Mouse (Mus musculus): Measurements from ENCODE around the gene Gm28038. TPM values are rescaled to one million over a fixed set of nuclear protein-coding genes. Genes with fewer than 3 reads are reported as not detected.

Gm28038 gene
- polyA plus RNA-seq, 1 experiment from 2014 or later = not detected

DNA sequence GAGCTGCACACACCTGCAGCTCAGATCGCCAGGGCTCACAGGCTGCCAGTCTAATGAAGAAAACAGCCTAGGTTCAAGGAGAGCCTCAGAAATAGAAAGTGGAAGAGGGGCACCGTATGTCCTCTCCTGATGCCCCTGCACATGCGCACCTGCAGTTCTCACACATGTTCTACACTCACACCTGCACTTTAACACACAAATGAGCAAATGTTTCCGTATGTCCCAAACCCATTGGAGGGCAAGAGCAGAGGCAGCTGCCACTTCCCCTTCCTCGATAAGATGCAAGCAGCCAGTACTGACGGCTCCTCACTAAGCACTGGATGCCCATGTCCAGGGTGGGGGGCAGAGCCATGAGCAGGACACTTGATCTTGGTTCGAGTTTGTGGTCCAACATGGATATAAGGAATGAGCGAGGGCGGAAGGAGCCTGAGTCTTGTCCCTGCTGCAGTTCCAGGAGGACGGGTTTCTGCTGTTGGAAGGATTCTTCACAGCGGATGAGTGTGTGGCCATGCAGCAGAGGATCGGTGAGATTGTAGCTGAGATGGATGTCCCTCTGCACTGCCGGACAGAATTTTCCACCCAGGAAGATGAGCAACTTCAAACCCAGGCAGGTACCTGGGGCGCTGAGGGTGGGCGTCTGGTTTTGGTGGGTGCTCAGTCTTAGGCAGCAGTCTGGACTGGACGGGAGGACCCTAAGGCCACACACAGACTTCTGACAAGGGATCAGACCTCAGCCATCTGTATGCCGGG lies 11.4 kb upstream of the Gm28038 start:
- no peak for DNase-seq (ENCODE audit: low spot score)
- Histone ChIP-seq H3K9me3 (no peaks in the 10 kb centered on the region), H3K27me3 (replicated peaks; ENCODE audit: low read depth, poor library complexity, severe bottlenecking) (no peaks in the 10 kb centered on the region), H3K27ac (replicated peaks) (peak overlapping the region; percentile 41; the same call in 1 of the 2 replicates), H3K4me3 (no peak overlapping the region), H3K36me3 (replicated peaks) (peaks cover 21% of the 10 kb centered on the region), H3K4me1 (peaks cover 31% of the 10 kb centered on the region)
- WGBS = 90% methylated on average over 17 of the region's 17 CpGs

DNA sequence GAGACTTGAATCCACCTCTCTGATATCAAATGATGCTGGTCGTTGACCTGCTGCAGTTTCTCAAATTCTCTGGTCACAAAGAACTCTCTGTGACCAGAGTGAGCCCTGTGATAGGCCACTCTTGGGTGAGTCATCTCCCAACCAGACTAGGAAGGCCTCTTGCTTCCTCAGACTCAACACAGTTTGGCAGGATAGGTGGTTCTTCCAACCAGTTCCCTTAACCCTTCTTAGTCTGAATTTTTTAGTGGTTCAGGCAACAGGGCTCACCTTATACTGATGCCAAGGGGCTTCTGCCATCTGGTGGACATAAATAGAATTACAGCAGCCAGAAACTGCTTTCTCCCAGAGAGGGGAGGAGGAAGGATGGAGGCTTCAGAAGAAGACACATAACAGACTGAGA lies 10.7 kb upstream of the Gm28038 start:
- 42% methylated on average over 1 of the region's 1 CpGs for WGBS
- Histone ChIP-seq H3K27me3 (replicated peaks; ENCODE audit: low read depth, poor library complexity, severe bottlenecking) (no peaks in the 10 kb centered on the region), H3K36me3 (replicated peaks) (peaks cover 14% of the 10 kb centered on the region), H3K9me3 (no peaks in the 10 kb centered on the region), H3K4me3 (no peak overlapping the region), H3K4me1 (peaks cover 24% of the 10 kb centered on the region), H3K27ac (replicated peaks) (no peak overlapping the region)
- peak; percentile 50 for DNase-seq (ENCODE audit: low spot score)

DNA sequence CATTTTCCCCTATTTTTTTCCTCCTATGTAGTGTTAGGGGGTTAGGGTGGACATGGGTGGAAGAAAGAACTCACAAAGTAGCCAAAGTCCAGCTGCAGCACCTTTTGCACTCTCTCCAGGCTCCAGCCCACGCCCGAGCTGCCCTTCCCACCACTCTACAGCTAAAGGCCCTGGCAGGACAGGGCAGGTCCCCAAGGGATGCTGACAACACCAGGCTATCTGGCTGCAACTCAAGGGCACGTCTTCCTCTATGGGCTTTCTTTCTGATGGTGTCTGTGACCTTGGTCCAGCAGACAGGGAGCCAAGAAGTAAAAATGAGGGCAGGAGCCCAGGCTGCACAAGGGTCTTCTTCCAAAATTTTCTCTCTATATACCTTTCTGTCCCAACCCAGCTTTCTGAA lies 808 bp downstream of the Gm28038 start:
- WGBS = 84% methylated on average over 3 of the region's 3 CpGs
- H3K9me3 ChIP-seq = no peaks in the 10 kb centered on the region
- H3K27ac ChIP-seq (replicated peaks) = no peak overlapping the region
- H3K4me1 ChIP-seq = peaks cover 11% of the 10 kb centered on the region
- peaks cover 22% of the 10 kb centered on the region; the same call in 1 of the 2 replicates for H3K36me3 ChIP-seq (replicated peaks)
- DNase-seq (ENCODE audit: low spot score) = no peak
- H3K27me3 ChIP-seq (replicated peaks; ENCODE audit: low read depth, poor library complexity, severe bottlenecking) = no peaks in the 10 kb centered on the region
- H3K4me3 ChIP-seq = no peak overlapping the region

DNA sequence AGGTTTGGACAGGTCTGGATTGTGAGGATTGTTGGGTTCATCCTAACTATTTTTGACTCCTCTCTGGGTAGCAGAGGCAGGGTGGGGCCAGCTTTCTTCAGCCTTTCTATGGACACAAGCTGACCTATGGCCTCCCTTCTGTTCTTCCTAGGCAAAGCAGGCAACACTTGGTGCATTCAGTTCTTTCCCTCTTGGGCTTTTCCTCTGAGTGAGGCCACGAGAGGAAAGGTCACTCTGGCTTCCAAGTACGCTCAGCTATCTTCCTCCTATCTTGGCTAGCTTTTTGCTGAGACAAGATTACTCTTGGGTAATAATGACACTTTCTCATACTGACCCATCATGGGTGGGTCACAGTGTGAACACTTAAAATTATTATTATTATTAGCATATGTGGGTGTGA lies 2.4 kb downstream of the Gm28038 start:
- peaks cover 19% of the 10 kb centered on the region for H3K36me3 ChIP-seq (replicated peaks)
- no peak overlapping the region for H3K4me3 ChIP-seq
- H3K9me3 ChIP-seq = no peaks in the 10 kb centered on the region
- H3K27ac ChIP-seq (replicated peaks) = no peak overlapping the region
- WGBS = 87% methylated on average over 2 of the region's 2 CpGs
- no peak for DNase-seq (ENCODE audit: low spot score)
- peaks cover 23% of the 10 kb centered on the region for H3K4me1 ChIP-seq
- H3K27me3 ChIP-seq (replicated peaks; ENCODE audit: low read depth, poor library complexity, severe bottlenecking) = no peaks in the 10 kb centered on the region

DNA sequence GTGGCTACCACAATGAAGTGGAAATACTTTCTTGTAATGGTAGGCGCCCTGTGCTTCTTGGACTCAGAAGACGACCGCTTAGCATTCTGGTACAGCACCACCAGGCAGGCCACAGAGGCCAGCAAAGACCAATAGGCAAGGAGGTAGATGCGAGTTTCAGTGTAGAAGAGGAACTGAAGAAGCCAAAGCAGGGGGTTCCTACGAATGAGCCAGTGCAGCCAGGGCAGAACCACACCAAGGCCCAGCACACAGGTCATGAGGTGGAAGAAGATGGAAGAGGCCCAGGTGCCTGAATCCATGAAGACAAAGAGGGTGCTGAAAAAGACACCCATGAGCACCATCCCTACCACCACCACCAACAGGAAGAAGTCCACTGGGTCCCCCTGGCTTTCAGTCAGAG lies 4.2 kb downstream of the Gm28038 start:
- no peaks in the 10 kb centered on the region for H3K27me3 ChIP-seq (replicated peaks; ENCODE audit: low read depth, poor library complexity, severe bottlenecking)
- WGBS = 91% methylated on average over 5 of the region's 5 CpGs
- peak overlapping the region; percentile 86 for H3K4me3 ChIP-seq
- H3K9me3 ChIP-seq = no peaks in the 10 kb centered on the region
- peaks cover 23% of the 10 kb centered on the region for H3K4me1 ChIP-seq
- H3K36me3 ChIP-seq (replicated peaks) = peaks cover 35% of the 10 kb centered on the region
- H3K27ac ChIP-seq (replicated peaks) = no peak overlapping the region
- DNase-seq (ENCODE audit: low spot score) = no peak

DNA sequence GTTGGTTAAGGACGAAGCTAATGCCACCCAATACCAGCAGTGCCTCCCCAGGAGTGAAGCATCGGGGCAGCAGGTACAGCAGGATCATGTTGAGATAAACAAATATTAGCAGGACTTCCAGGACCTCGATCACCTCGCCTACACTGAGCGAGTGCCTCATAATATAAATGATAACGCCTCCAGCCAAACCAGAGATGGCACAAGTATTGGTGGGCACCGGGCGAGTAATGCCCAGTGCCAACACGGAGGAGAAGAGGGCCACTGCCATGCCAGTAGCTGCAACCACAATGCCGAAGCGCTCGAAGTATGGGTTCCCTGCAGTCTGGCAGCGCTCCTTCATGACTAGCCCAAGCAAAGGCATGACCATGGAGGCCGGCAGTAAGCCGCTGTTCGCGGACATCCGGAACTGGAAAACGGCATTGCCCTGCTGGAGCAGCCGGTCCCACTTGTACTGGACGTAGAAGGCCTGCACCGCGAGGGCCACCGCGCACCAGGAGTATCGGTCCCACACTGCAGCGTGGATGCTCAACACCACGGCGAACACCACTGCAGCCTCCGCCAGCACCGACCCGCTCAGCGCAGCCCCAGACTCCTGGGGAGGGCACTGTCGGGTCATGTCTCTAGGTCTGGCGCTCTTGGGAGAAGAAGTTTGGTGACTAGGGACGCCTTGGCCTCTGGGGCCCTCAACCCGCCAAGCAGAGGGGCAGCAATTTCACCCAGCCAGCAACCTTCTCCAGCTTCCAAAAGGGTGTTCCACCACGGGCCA lies 4.8 kb downstream of the Gm28038 start:
- Histone ChIP-seq H3K27ac (replicated peaks) (peak overlapping the region; percentile 89), H3K36me3 (replicated peaks) (peaks cover 40% of the 10 kb centered on the region), H3K9me3 (no peaks in the 10 kb centered on the region), H3K4me3 (peak overlapping the region; percentile 86), H3K27me3 (replicated peaks; ENCODE audit: low read depth, poor library complexity, severe bottlenecking) (no peaks in the 10 kb centered on the region), H3K4me1 (peaks cover 23% of the 10 kb centered on the region)
- 15% methylated on average over 38 of the region's 38 CpGs for WGBS
- no peak for DNase-seq (ENCODE audit: low spot score)

DNA sequence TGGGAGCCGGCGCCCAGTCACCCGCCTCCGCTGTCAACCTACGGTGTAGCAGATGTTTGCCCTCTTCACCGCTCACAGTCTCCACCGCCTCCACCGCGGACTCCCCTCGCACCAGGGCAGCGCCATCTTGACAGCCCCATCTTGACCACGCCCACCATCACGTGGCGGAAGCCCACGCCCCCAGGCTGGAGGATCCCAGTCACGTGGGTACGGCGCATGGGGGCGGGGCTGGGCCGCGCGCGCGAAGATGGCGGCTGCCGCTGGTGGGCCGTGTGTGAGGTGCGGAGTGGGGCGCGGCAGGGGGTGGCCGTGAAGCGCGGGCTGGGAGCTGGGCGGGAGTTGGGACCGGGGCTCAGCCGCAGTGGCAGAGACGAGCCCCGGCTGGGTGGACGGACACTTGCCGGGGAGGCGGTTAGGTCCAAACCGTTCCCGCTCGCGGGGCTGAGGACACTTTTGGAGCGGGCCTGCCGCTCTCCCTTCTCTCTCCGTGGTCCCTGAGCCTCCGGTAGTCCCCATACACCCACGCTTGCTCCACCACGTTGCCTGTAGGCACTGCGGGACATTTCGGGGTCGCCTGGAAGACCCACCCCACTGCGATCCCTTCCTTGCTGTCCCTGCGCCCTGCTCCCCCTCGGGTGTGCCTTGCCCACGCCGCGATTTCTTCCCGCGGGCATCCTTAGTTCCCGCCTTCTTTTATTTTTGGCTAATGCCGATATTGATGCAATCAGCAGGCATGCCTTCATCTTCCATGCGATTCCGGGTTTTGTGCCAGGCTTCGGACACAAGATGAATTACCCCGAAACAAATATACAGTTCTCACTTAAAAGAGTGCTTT lies 5.6 kb downstream of the Gm28038 start, which contains the start of the genes Dolk and Nup188:
Dolk (minus strand) TSS at position 143 of the 835 bp plus-strand sequence.
Nup188 (plus strand) TSS at position 206 of the 835 bp plus-strand sequence.
- Histone ChIP-seq H3K27ac (replicated peaks) (peak within 1 kb of the TSS; percentile 89), H3K4me1 (peaks cover 23% of the 10 kb centered on the region), H3K9me3 (no peaks in the 10 kb centered on the region), H3K36me3 (replicated peaks) (peaks cover 42% of the 10 kb centered on the region), H3K27me3 (replicated peaks; ENCODE audit: low read depth, poor library complexity, severe bottlenecking) (no peaks in the 10 kb centered on the region), H3K4me3 (peak within 1 kb of the TSS; percentile 86)
- WGBS = under 1% methylated on average over 67 of the region's 68 CpGs
- peak; percentile 98 for DNase-seq (ENCODE audit: low spot score)

DNA sequence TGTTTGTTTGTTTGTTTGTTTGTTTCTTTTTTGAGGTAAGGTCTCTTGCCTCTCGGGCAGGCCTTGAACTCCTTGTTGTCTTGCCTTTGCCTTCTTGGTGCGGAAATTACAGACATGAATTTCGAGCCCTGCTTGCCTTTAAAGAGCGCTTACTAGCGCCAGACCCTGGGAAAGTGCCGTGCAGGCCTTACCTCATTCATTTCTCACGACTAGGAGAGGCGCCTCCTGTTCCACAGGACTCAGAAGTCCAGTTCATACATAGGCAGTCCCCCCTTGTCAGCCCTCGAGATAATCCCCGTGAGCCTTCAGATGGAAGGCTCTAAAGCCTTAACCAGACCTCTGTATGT lies 6.2 kb downstream of the Gm28038 start:
- H3K4me3 ChIP-seq = peak overlapping the region; percentile 86
- H3K36me3 ChIP-seq (replicated peaks) = peaks cover 48% of the 10 kb centered on the region
- H3K27me3 ChIP-seq (replicated peaks; ENCODE audit: low read depth, poor library complexity, severe bottlenecking) = no peaks in the 10 kb centered on the region
- peaks cover 23% of the 10 kb centered on the region for H3K4me1 ChIP-seq
- H3K9me3 ChIP-seq = no peaks in the 10 kb centered on the region
- H3K27ac ChIP-seq (replicated peaks) = peak overlapping the region; percentile 89
- peak; percentile 49 for DNase-seq (ENCODE audit: low spot score)
- WGBS = under 1% methylated on average over 10 of the region's 10 CpGs

DNA sequence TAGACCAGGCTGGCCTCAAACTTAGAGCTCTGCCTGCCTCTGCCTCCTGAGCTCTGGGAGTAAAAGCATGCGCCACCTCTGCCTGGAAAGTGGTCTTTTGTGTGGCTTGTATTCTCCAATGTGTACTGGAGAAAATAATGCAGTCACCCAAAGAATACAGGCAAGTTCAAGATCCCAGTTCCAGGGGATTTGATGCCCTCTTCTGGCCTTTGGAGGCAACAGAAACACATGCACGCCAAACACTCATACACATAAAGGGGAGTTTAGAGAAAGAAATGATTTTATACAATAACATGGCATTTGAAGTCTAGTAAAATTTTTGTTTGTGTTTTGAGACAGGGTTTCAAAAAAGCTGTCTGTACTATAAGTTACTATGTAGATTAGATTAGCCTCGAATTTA lies 18.7 kb downstream of the Gm28038 start:
- H3K27me3 ChIP-seq (replicated peaks; ENCODE audit: low read depth, poor library complexity, severe bottlenecking) = no peaks in the 10 kb centered on the region
- H3K36me3 ChIP-seq (replicated peaks) = peaks cover 89% of the 10 kb centered on the region
- no peak overlapping the region for H3K27ac ChIP-seq (replicated peaks)
- no peak for DNase-seq (ENCODE audit: low spot score)
- H3K4me3 ChIP-seq = no peak overlapping the region
- 83% methylated on average over 3 of the region's 3 CpGs for WGBS
- no peaks in the 10 kb centered on the region for H3K4me1 ChIP-seq
- no peaks in the 10 kb centered on the region for H3K9me3 ChIP-seq

DNA sequence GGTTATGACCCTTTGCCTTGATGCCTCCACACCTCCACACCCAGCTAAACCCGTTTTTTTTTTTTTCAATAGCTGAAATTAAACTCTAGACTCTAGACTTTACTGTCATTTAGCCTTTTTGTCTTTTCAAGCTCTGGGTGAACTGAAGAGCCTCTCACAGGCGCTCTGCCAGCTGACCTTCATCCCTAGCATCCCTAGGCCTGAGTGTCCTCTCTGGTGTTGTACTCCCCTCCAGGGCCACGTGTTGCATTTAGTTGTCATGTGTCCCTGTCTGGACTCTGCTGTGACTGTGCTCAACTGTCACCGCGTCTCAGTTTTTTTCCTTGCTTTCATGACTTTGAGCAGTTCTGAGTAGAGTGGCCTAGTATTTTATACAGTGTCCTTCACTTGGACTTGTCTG lies 19.1 kb downstream of the Gm28038 start:
- Histone ChIP-seq H3K9me3 (no peaks in the 10 kb centered on the region), H3K4me1 (no peaks in the 10 kb centered on the region), H3K4me3 (no peak overlapping the region), H3K27me3 (replicated peaks; ENCODE audit: low read depth, poor library complexity, severe bottlenecking) (no peaks in the 10 kb centered on the region), H3K27ac (replicated peaks) (no peak overlapping the region), H3K36me3 (replicated peaks) (peaks cover 91% of the 10 kb centered on the region)
- 91% methylated on average over 5 of the region's 5 CpGs for WGBS
- no peak for DNase-seq (ENCODE audit: low spot score)

DNA sequence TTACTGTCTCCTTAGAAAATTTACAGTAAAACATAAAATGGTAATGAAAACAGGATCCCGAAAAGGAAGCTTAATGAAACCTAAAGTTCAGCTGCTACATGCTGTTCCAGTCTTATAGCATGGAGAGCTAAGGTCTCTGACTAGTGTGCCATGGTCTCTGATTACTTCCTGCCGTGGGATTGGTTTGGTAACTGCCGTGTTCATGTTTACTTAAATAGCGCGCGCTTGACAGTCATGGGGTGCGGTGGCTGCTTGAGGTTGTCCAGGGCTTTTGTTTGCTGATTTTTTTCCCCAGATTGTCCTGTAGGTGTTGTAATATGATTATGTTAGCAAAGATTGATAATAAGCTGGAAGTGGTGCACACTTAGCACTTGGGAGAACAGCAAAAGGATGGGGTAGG lies 25.2 kb downstream of the Gm28038 start:
- Histone ChIP-seq H3K4me1 (no peaks in the 10 kb centered on the region), H3K36me3 (replicated peaks) (peaks cover 100% of the 10 kb centered on the region), H3K27me3 (replicated peaks; ENCODE audit: low read depth, poor library complexity, severe bottlenecking) (no peaks in the 10 kb centered on the region), H3K27ac (replicated peaks) (no peak overlapping the region), H3K4me3 (no peak overlapping the region), H3K9me3 (no peaks in the 10 kb centered on the region)
- DNase-seq (ENCODE audit: low spot score) = no peak
- 95% methylated on average over 7 of the region's 7 CpGs for WGBS

DNA sequence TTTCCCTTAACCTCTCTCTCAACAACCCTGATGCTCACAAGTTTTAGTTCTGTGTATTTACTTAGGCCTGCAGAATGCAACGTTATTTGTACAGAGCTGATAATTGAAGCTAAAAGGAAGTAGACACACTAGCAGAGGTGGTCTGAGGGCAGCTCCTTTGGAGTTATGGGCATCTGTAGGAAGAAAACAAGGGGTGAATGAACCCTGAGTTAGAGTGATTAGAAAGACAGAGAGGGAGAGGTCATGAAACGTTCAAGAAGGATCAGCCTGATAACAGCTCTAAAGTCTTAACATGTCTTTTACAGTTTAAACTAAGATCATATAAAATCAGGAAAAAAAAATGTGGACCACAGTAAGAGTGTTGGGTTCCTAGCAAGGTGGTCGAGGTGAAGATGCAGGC lies 28.5 kb downstream of the Gm28038 start:
- H3K9me3 ChIP-seq = no peaks in the 10 kb centered on the region
- no peak overlapping the region for H3K27ac ChIP-seq (replicated peaks)
- DNase-seq (ENCODE audit: low spot score) = no peak
- no peak overlapping the region for H3K4me3 ChIP-seq
- H3K4me1 ChIP-seq = no peaks in the 10 kb centered on the region
- peaks cover 98% of the 10 kb centered on the region for H3K36me3 ChIP-seq (replicated peaks)
- H3K27me3 ChIP-seq (replicated peaks; ENCODE audit: low read depth, poor library complexity, severe bottlenecking) = no peaks in the 10 kb centered on the region
- 95% methylated on average over 3 of the region's 3 CpGs for WGBS
